Mouse (Mus musculus): Measurements from ENCODE around the gene Gm21988. TPM values are rescaled to one million over a fixed set of nuclear protein-coding genes. Genes with fewer than 3 reads are reported as not detected.

The Gm21988 gene
- polyA plus RNA-seq, 1 experiment, result 5.1 TPM

- Histone ChIP-seq H3K4me3 (ENCODE audit: extremely low read depth, insufficient read depth, insufficient read length) (peak overlapping the region; percentile 28; the same call in 1 of the 2 replicates), H3K27me3 (ENCODE audit: control insufficient read depth, insufficient read depth, low read length) (no peaks in the 10 kb centered on the region), H3K36me3 (ENCODE audit: control insufficient read depth, insufficient read depth, low read length) (peaks cover 5% of the 10 kb centered on the region), H3K4me1 (ENCODE audit: control insufficient read depth, insufficient read depth, insufficient read length) (peaks cover 8% of the 10 kb centered on the region; the same call in 1 of the 2 replicates), H3K27ac (ENCODE audit: insufficient read depth, low read length) (peak overlapping the region; percentile 55)
- no peak for TF ChIP-seq CTCF (IDR thresholded peaks at IDR 0.05; ENCODE audit: extremely low read depth, insufficient read depth, insufficient read length, insufficient replicate concordance)
- TF ChIP-seq POLR2A (IDR thresholded peaks at IDR 0.05; ENCODE audit: low read depth, low read length), result no peak
- no peak for DNase-seq (ENCODE audit: low read depth in 1 of 2, low spot score in 2 of 2)
- 49% methylated on average over 9 of the region's 10 CpGs for WGBS
These were observed 7.1 kb downstream of the Gm21988 start for GRCm38 (mm10) chr11:70232546-70232945.

DNA sequence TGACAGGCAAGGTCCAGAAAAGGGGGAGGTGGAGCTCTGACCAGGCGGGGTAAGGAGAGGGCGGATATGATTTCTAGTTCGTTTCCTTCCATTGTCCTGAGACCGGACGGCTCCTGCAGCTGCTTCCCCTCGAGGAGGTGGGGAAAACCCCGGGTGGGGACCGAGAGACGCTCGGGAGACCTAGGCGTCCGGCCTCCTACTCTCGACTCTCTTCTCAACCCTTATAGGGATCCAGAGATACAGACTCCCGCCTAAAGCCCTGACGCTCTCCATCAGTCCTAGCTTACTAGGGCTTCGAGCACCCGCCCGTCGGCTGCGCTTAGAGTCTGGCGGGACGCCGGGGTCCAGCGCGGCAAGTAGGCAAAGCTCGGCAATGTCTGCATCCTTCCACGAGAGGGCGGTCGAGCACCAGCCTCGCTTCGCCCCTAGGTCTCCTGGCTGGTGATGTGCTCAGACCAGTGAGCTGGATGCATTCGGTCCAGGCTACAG is 9.3 kb downstream of the Gm21988 start:
- Histone ChIP-seq H3K36me3 (ENCODE audit: control insufficient read depth, insufficient read depth, low read length) (peaks cover 2% of the 10 kb centered on the region; the same call in 1 of the 2 replicates), H3K4me1 (ENCODE audit: control insufficient read depth, insufficient read depth, insufficient read length) (peaks cover 5% of the 10 kb centered on the region; the same call in 1 of the 2 replicates), H3K4me3 (ENCODE audit: extremely low read depth, insufficient read depth, insufficient read length) (peak overlapping the region; percentile 40; the same call in 1 of the 2 replicates), H3K27ac (ENCODE audit: insufficient read depth, low read length) (peak overlapping the region; percentile 52; the same call in 1 of the 2 replicates), H3K27me3 (ENCODE audit: control insufficient read depth, insufficient read depth, low read length) (no peaks in the 10 kb centered on the region)
- DNase-seq (ENCODE audit: low read depth in 1 of 2, low spot score in 2 of 2), result peak; percentile 64 to 83
- TF ChIP-seq POLR2A (IDR thresholded peaks at IDR 0.05; ENCODE audit: low read depth, low read length) (no peak), CTCF (IDR thresholded peaks at IDR 0.05; ENCODE audit: extremely low read depth, insufficient read depth, insufficient read length, insufficient replicate concordance) (peak; percentile 98)
- under 1% methylated on average over 32 of the region's 32 CpGs for WGBS

DNA sequence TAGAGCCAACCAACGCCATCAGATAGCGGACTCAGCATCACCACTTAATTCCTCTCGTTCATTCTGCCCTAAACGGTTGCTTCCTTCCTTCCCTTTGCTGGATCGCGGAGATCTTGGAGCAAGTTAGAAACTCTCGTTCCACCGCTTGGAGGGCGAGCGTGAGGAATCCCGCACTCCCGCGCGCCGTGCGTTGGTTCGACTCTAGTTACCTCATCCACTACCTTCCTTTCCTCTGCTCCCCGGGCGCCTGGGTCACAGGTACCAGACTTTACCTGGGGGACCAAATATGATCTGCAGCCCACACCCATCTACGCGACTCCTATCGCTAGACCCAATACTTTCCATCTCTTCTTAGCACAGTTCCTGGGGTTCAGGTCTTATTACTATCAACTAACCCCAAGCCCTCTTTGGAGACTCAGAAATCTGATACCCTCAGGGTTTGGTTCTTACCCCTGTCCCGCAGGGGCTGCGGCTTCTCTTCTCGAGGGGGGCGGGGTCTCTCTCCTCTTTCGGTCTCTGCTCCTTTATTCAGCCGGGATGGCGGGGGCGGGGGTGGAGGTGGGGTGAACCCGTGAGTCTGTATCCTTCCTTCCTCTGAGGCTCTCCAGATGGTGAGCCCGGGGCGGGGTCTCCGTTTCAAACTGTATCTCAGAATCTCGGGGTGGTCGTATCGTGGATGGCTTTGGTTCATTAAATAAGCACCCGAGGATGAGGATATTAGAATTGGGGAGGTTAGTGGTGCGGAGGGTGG is 10.2 kb downstream of the Gm21988 start, which contains the start of gene Bcl6b:
Gene Bcl6b (minus strand): TSS at position 539 of the 751 bp plus-strand sequence.
- H3K27me3 ChIP-seq (ENCODE audit: control insufficient read depth, insufficient read depth, low read length), result no peaks in the 10 kb centered on the region
- WGBS, result 2% methylated on average over 39 of the region's 39 CpGs
- peak within 1 kb of the TSS; percentile 52; the same call in 1 of the 2 replicates for H3K27ac ChIP-seq (ENCODE audit: insufficient read depth, low read length)
- DNase-seq (ENCODE audit: low read depth in 1 of 2, low spot score in 2 of 2), result no peak
- no peaks in the 10 kb centered on the region for H3K36me3 ChIP-seq (ENCODE audit: control insufficient read depth, insufficient read depth, low read length)
- peaks cover 5% of the 10 kb centered on the region; the same call in 1 of the 2 replicates for H3K4me1 ChIP-seq (ENCODE audit: control insufficient read depth, insufficient read depth, insufficient read length)
- H3K4me3 ChIP-seq (ENCODE audit: extremely low read depth, insufficient read depth, insufficient read length), result peak within 1 kb of the TSS; percentile 40
- TF ChIP-seq POLR2A (IDR thresholded peaks at IDR 0.05; ENCODE audit: low read depth, low read length), result no peak
- no peak for TF ChIP-seq CTCF (IDR thresholded peaks at IDR 0.05; ENCODE audit: extremely low read depth, insufficient read depth, insufficient read length, insufficient replicate concordance)

DNA sequence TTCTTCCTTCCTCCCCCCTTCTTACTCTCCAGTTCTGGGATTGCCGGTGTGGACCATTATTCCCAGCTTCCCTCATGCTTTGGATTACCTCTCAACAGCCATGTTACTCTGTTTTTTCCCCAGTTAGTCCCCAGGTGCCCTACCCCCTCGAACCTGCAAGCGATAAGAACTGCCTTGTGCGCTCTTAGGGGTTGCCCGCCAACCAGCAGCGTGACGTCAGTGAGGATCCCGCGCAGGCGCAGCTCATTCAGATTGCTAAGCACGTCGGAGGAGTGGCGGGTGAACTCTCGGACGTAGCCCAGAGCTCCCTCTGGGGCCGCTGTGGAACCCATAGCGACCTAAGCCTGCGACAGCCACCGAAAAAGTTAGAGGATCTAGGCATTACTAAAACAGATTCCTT is 10.8 kb downstream of the Gm21988 start:
- Histone ChIP-seq H3K4me1 (ENCODE audit: control insufficient read depth, insufficient read depth, insufficient read length) (peaks cover 5% of the 10 kb centered on the region; the same call in 1 of the 2 replicates), H3K27me3 (ENCODE audit: control insufficient read depth, insufficient read depth, low read length) (no peaks in the 10 kb centered on the region), H3K27ac (ENCODE audit: insufficient read depth, low read length) (peak overlapping the region; percentile 16; the same call in 1 of the 2 replicates), H3K4me3 (ENCODE audit: extremely low read depth, insufficient read depth, insufficient read length) (peak overlapping the region; percentile 40; the same call in 1 of the 2 replicates), H3K36me3 (ENCODE audit: control insufficient read depth, insufficient read depth, low read length) (no peaks in the 10 kb centered on the region)
- 2% methylated on average over 19 of the region's 19 CpGs for WGBS
- DNase-seq (ENCODE audit: low read depth in 1 of 2, low spot score in 2 of 2), result peak; percentile 75 to 82
- TF ChIP-seq CTCF (IDR thresholded peaks at IDR 0.05; ENCODE audit: extremely low read depth, insufficient read depth, insufficient read length, insufficient replicate concordance) (no peak), POLR2A (IDR thresholded peaks at IDR 0.05; ENCODE audit: low read depth, low read length) (no peak)

DNA sequence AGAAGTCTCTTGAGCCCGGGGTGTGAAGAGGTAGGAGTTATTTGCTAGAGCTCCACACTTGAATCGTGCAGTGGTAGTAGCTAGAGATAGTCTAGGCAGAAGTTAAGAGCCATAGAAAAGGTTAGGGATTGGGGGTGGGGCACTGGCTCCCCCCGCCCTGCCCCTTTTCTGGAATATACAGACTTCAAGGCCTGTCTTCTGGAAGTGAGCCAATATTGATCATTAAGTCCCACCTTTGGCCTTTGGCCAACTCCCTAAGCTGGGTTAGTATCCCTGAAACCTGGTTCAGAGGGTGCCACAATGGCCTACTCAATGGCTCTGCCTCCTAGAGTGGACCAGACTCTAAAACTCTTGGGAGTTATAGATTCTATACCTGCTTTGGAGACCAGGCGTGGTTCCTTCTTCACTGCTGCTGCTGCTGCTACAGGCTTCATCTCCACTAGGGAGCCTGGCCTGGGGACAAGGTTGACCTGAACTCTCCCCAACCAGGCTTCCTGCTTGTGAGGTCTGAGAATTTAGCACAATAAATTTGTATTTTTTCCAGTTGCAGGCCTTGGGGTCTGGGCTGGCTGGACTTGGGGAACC is 11.9 kb downstream of the Gm21988 start:
- no peaks in the 10 kb centered on the region for H3K27me3 ChIP-seq (ENCODE audit: control insufficient read depth, insufficient read depth, low read length)
- H3K4me3 ChIP-seq (ENCODE audit: extremely low read depth, insufficient read depth, insufficient read length), result no peak overlapping the region
- DNase-seq (ENCODE audit: low read depth in 1 of 2, low spot score in 2 of 2), result no peak
- 87% methylated on average over 4 of the region's 4 CpGs for WGBS
- no peak overlapping the region for H3K27ac ChIP-seq (ENCODE audit: insufficient read depth, low read length)
- no peak for TF ChIP-seq CTCF (IDR thresholded peaks at IDR 0.05; ENCODE audit: extremely low read depth, insufficient read depth, insufficient read length, insufficient replicate concordance)
- TF ChIP-seq POLR2A (IDR thresholded peaks at IDR 0.05; ENCODE audit: low read depth, low read length), result no peak
- peaks cover 7% of the 10 kb centered on the region; the same call in 1 of the 2 replicates for H3K4me1 ChIP-seq (ENCODE audit: control insufficient read depth, insufficient read depth, insufficient read length)
- no peaks in the 10 kb centered on the region for H3K36me3 ChIP-seq (ENCODE audit: control insufficient read depth, insufficient read depth, low read length)

DNA sequence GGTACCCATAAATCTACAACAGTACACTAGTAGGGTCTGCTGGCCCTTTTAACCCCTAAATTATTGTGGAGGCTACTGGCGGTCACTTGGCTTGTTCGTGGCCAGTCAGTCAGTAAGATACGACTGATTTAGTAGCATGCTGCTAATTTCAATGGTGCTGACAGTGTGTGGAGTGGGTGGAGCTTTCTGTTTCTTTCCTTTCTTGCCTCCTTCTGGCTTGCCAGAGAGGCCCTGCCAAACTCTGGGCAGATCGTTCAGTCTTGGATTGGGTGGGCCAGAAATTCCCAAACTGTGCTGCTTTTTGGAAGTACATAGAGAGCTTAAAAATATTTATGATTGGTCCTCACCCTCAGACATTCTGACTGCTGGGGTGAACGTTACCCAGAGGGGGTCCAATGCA is 12.5 kb downstream of the Gm21988 start:
- no peaks in the 10 kb centered on the region for H3K36me3 ChIP-seq (ENCODE audit: control insufficient read depth, insufficient read depth, low read length)
- TF ChIP-seq CTCF (IDR thresholded peaks at IDR 0.05; ENCODE audit: extremely low read depth, insufficient read depth, insufficient read length, insufficient replicate concordance) (no peak), POLR2A (IDR thresholded peaks at IDR 0.05; ENCODE audit: low read depth, low read length) (no peak)
- no peak overlapping the region for H3K27ac ChIP-seq (ENCODE audit: insufficient read depth, low read length)
- H3K4me3 ChIP-seq (ENCODE audit: extremely low read depth, insufficient read depth, insufficient read length), result no peak overlapping the region
- DNase-seq (ENCODE audit: low read depth in 1 of 2, low spot score in 2 of 2), result no peak
- WGBS, result 69% methylated on average over 5 of the region's 5 CpGs
- no peaks in the 10 kb centered on the region for H3K27me3 ChIP-seq (ENCODE audit: control insufficient read depth, insufficient read depth, low read length)
- peaks cover 7% of the 10 kb centered on the region; the same call in 1 of the 2 replicates for H3K4me1 ChIP-seq (ENCODE audit: control insufficient read depth, insufficient read depth, insufficient read length)

Data from spleen, adult 2 months (tissue).